Mouse (Mus musculus) heart, postnatal 10 days (tissue): ENCODE data around the gene Thada. TPM values are rescaled to one million over a fixed set of nuclear protein-coding genes. Genes with fewer than 3 reads are reported as not detected.

Experiments
- DNase-seq, 2 experiments: peaks; one replicate each; pipeline ENCODE4 v3.0.0; 2021
- intact Hi-C: fragments of 180-260 bp; cut with DNase I; formaldehyde crosslinking; loops from one replicate; pipeline ENCODE4 v1.15.1; 2025
- total RNA-seq, 2 experiments: library from RNA; stranded (reverse); gene quantifications; 2 replicates each; pipeline ENCODE4 v1.2.3; 2021

The Thada gene
- total RNA-seq, 2 experiments from 2014 or later = 8.8 to 11.7 TPM

GRCm38 (mm10) chr17:84478276-84478675, 12.3 kb upstream of the Thada start:
- intact Hi-C loops = no loop called here
- DNase-seq = no peak

- no peak for DNase-seq
Measured at GRCm38 (mm10) chr17:84477176-84477575, 11.2 kb upstream of the Thada start.

GRCm38 (mm10) chr17:84474312-84474711, 8.3 kb upstream of the Thada start:
- DNase-seq = peak; percentile 24 to 28
- intact Hi-C loops = no loop called here

More at GRCm38 (mm10) chr17:84477176-84477575, 11.2 kb upstream of the Thada start:
- intact Hi-C loops = no loop called here

- no peak for DNase-seq
- intact Hi-C loops = no loop called here
Measured at GRCm38 (mm10) chr17:84435012-84435411, 31.0 kb downstream of the Thada start.

- no peak for DNase-seq
- intact Hi-C loops = no loop called here
Measured at GRCm38 (mm10) chr17:84434233-84434632, 31.8 kb downstream of the Thada start.

- no peak for DNase-seq
- intact Hi-C loops = no loop called here
Measured at GRCm38 (mm10) chr17:84431991-84432390, 34.0 kb downstream of the Thada start.

- DNase-seq = no peak
- intact Hi-C loops = no loop called here
Measured at GRCm38 (mm10) chr17:84424258-84424657, 41.7 kb downstream of the Thada start.

GRCm38 (mm10) chr17:84422916-84423315, 43.1 kb downstream of the Thada start:
- no peak for DNase-seq
- intact Hi-C loops = no loop called here

GRCm38 (mm10) chr17:84422001-84422785, 43.8 kb downstream of the Thada start:
- intact Hi-C loops = no loop called here
- peak; percentile 55 to 58 for DNase-seq

GRCm38 (mm10) chr17:84421042-84421441, 45.0 kb downstream of the Thada start:
- intact Hi-C loops = no loop called here

GRCm38 (mm10) chr17:84420276-84420639, 45.7 kb downstream of the Thada start:
- no peak for DNase-seq
- intact Hi-C loops = no loop called here

More at GRCm38 (mm10) chr17:84421042-84421441, 45.0 kb downstream of the Thada start:
- DNase-seq = peak in 1 of 2 experiments; percentile 30

GRCm38 (mm10) chr17:84419326-84420275, 46.4 kb downstream of the Thada start:
- no peak for DNase-seq

GRCm38 (mm10) chr17:84415936-84416335, 50.1 kb downstream of the Thada start:
- intact Hi-C loops = no loop called here
- no peak for DNase-seq

More at GRCm38 (mm10) chr17:84419326-84420275, 46.4 kb downstream of the Thada start:
- intact Hi-C loops = no loop called here

- intact Hi-C loops = no loop called here
- no peak for DNase-seq
Measured at GRCm38 (mm10) chr17:84408731-84409130, 57.3 kb downstream of the Thada start.

GRCm38 (mm10) chr17:84405616-84406015, 60.4 kb downstream of the Thada start:
- intact Hi-C loops = no loop called here
- peak; percentile 25 for DNase-seq

GRCm38 (mm10) chr17:84401796-84402195, 64.2 kb downstream of the Thada start:
- peak; percentile 15 to 32 for DNase-seq
- intact Hi-C loops = no loop called here

- DNase-seq = no peak
- intact Hi-C loops = no loop called here
Measured at GRCm38 (mm10) chr17:84399431-84399830, 66.6 kb downstream of the Thada start.

GRCm38 (mm10) chr17:84390026-84390425, 76.0 kb downstream of the Thada start:
- intact Hi-C loops = no loop called here
- DNase-seq = peak in 1 of 2 experiments; percentile 37

- DNase-seq = no peak
- intact Hi-C loops = loop anchor here (5.0 kb wide), 3 partner anchors 359 to 514 kb away; no protein-coding TSS in a partner anchor
Measured at GRCm38 (mm10) chr17:84386176-84386575, 79.8 kb downstream of the Thada start.

GRCm38 (mm10) chr17:84385696-84386095, 80.3 kb downstream of the Thada start:
- no peak for DNase-seq
- intact Hi-C loops = loop anchor here (2.0 to 5.0 kb wide), 5 partner anchors 195 to 513 kb away; no protein-coding TSS in a partner anchor

GRCm38 (mm10) chr17:84384661-84385060, 81.3 kb downstream of the Thada start:
- intact Hi-C loops = loop anchor here (2.0 to 5.0 kb wide), 7 partner anchors 112 to 512 kb away; no protein-coding TSS in a partner anchor
- no peak for DNase-seq
